Comparison of ENCODE assay signal across 9 mouse cellular contexts in the genomic region with DNA sequence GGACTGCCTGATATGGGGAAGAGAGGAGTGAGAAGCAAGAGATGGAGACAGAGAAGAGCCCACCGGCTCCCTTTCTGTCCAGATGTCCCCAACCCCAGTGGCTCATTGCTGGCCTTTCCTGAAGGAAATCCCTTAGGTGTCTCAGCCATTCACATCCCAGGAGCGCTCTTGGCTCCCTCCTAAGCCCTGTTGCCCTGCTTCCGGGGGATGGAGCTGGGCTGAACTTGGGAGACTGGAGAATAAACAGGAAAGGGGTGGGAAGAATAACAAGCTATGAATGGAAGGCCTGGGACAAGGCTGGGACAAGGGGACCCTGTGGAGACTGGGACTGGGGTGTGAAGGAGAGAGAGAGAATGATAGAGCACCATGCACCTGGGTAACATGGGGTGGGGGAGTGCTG. TPM values are rescaled to one million over a fixed set of nuclear protein-coding genes. Genes with fewer than 3 reads are reported as not detected.
A peak's percentile ranks its signal among the peaks of the same experiment; 100 is the strongest.
DNase-seq lines count a peak whose midpoint lies in the region; ATAC-seq and TF ChIP-seq lines count a peak whose summit lies in the region.
"Had no signal": no experiment of that assay in that cellular context is flagged by ENCODE, and none has a peak within 500 bp of the region (broad histone marks: within the 10 kb centered on the region; RNA-seq: fewer than 3 reads in every experiment).

No protein-coding gene starts in this region.

- no peaks in the 10 kb centered on the region for H3K27me3 ChIP-seq in testis, adult 2 months (ENCODE audit: control insufficient read depth, insufficient read depth, low read length)
- 0 out of 2 replicates have a peak, but pooled peaks cover 13% of the 10 kb centered on the region for H3K27me3 ChIP-seq in hindbrain, embryonic 12.5 days
- H3K27me3 ChIP-seq in limb, embryonic 14.5 days (ENCODE audit: control insufficient read depth, insufficient read depth, low read length), result no peaks in the 10 kb centered on the region
- H3K27me3 ChIP-seq in stomach, embryonic 16.5 days (ENCODE audit: control insufficient read depth, insufficient read depth, low read length), result no peaks in the 10 kb centered on the region

- 51% methylated on average over 3 of the region's 3 CpGs for WGBS in hindbrain, embryonic 12.5 days
- WGBS in limb, embryonic 14.5 days, result 36% methylated on average over 3 of the region's 3 CpGs
- WGBS in stomach, embryonic 16.5 days, result 34% methylated on average over 3 of the region's 3 CpGs

- H3K9ac ChIP-seq in hindbrain, embryonic 12.5 days, result peak overlapping the region; percentile 8; the same call in 1 of the 2 replicates
- H3K9ac ChIP-seq in limb, embryonic 14.5 days (ENCODE audit: low read depth, low read length, severe bottlenecking), result 0 out of 2 replicates have a peak overlapping the region, but pooled peaks have one; percentile 22
- peak overlapping the region; percentile 46; the same call in 1 of the 2 replicates for H3K9ac ChIP-seq in stomach, embryonic 16.5 days (ENCODE audit: low read length)
- H3K9ac ChIP-seq: liver, embryonic 14.5 days had no signal

- no peaks in the 10 kb centered on the region for H3K9me3 ChIP-seq in hindbrain, embryonic 12.5 days (replicated peaks)
- H3K9me3 ChIP-seq in limb, embryonic 14.5 days (ENCODE audit: control insufficient read depth, low read length), result no peaks in the 10 kb centered on the region
- H3K9me3 ChIP-seq in stomach, embryonic 16.5 days (replicated peaks; ENCODE audit: control insufficient read depth, low read length), result no peaks in the 10 kb centered on the region

- peak overlapping the region; percentile 17; the same call in 1 of the 2 replicates for H3K4me2 ChIP-seq in hindbrain, embryonic 12.5 days (replicated peaks)
- no peak overlapping the region for H3K4me2 ChIP-seq in limb, embryonic 14.5 days (replicated peaks; ENCODE audit: low read depth, low read length, severe bottlenecking)
- H3K4me2 ChIP-seq in stomach, embryonic 16.5 days (ENCODE audit: low read depth, low read length), result peak overlapping the region; percentile 22

- no peaks in the 10 kb centered on the region for H3K36me3 ChIP-seq in testis, adult 2 months (ENCODE audit: control insufficient read depth, insufficient read depth, low read length)
- no peaks in the 10 kb centered on the region for H3K36me3 ChIP-seq in hindbrain, embryonic 12.5 days
- no peaks in the 10 kb centered on the region for H3K36me3 ChIP-seq in limb, embryonic 14.5 days (ENCODE audit: control insufficient read depth, insufficient read depth, low read length)
- H3K36me3 ChIP-seq in stomach, embryonic 16.5 days (ENCODE audit: control insufficient read depth, insufficient read depth, low read length), result no peaks in the 10 kb centered on the region

- ATAC-seq in hindbrain, embryonic 12.5 days (ENCODE audit: low FRiP score), result no peak
- ATAC-seq in limb, embryonic 14.5 days (ENCODE audit: low FRiP score, low read depth), result no peak
- no peak for ATAC-seq in stomach, embryonic 16.5 days (ENCODE audit: insufficient read depth, low FRiP score)

- DNase-seq in testis, postnatal 10 days (ENCODE audit: low spot score), result no peak
- no peak for DNase-seq in limb, embryonic 14.5 days (ENCODE audit: low spot score)
- DNase-seq in spleen, adult 18-20 months, result no peak
- DNase-seq in frontal cortex, postnatal 25 days (ENCODE audit: low spot score in 2 of 2), result no peak
- DNase-seq in gastrocnemius, postnatal 10 days, result no peak

- TF ChIP-seq POLR2A in testis, adult 2 months (IDR thresholded peaks at IDR 0.05; ENCODE audit: control insufficient read depth, low read depth, low read length), result no peak
- no peak for TF ChIP-seq POLR2A in limb, embryonic 14.5 days (IDR thresholded peaks at IDR 0.05; ENCODE audit: borderline replicate concordance, extremely low read depth, insufficient read depth, insufficient read length)

- H3K27ac ChIP-seq in testis, adult 2 months (ENCODE audit: control insufficient read depth, insufficient read depth, low read depth, low read length), result peak overlapping the region; percentile 23
- H3K27ac ChIP-seq in hindbrain, embryonic 12.5 days, result no peak overlapping the region; the same call in 1 of the 2 replicates
- H3K27ac ChIP-seq in limb, embryonic 14.5 days (replicated peaks; ENCODE audit: low read depth, low read length), result 0 out of 2 replicates have a peak overlapping the region, but pooled peaks have one; percentile 7
- peak overlapping the region; percentile 71 for H3K27ac ChIP-seq in stomach, embryonic 16.5 days (ENCODE audit: low read length)
- H3K27ac ChIP-seq: liver, embryonic 14.5 days had no signal

- no peak for TF ChIP-seq CTCF in testis, adult 2 months (IDR thresholded peaks at IDR 0.05; ENCODE audit: control insufficient read depth, insufficient read depth, insufficient replicate concordance, low read depth, low read length)

- no peak overlapping the region for H3K4me3 ChIP-seq in testis, adult 2 months (ENCODE audit: control insufficient read depth, low read depth, low read length)
- no peak overlapping the region for H3K4me3 ChIP-seq in hindbrain, embryonic 12.5 days
- no peak overlapping the region for H3K4me3 ChIP-seq in limb, embryonic 14.5 days (replicated peaks; ENCODE audit: low read length)
- peak overlapping the region; percentile 14 for H3K4me3 ChIP-seq in stomach, embryonic 16.5 days (replicated peaks; ENCODE audit: low read length)

- peaks cover 7% of the 10 kb centered on the region for H3K4me1 ChIP-seq in testis, adult 2 months (ENCODE audit: control insufficient read depth, insufficient read depth, low read length)
- H3K4me1 ChIP-seq in hindbrain, embryonic 12.5 days, result peaks cover 14% of the 10 kb centered on the region
- peaks cover 8% of the 10 kb centered on the region for H3K4me1 ChIP-seq in limb, embryonic 14.5 days (ENCODE audit: control insufficient read depth, insufficient read depth, low read length)
- H3K4me1 ChIP-seq in stomach, embryonic 16.5 days (ENCODE audit: control insufficient read depth, insufficient read depth, low read length), result peaks cover 10% of the 10 kb centered on the region

RNA-seq across cellular contexts. Expression of a gene that starts 0.7 kb away (rescaled TPM):
- 7.2 and 12.3 TPM in 2 replicates for polyA plus RNA-seq in testis, adult 2 months (2012; rRNA removed)
- polyA plus RNA-seq in hindbrain, embryonic 12.5 days (2016; fragmentation: Nextera tagmentation; extraction: Ambion mirVana), result 8.9 and 13.1 TPM in 2 replicates
- 9.6 and 13.3 TPM in 2 replicates for polyA plus RNA-seq in limb, embryonic 14.5 days (2012; rRNA removed)
- 4.3 and 5.7 TPM in 2 replicates for polyA plus RNA-seq in limb, embryonic 14.5 days (2014; fragmentation: Nextera tagmentation; extraction: Ambion mirVana)
- 4.7 and 4.9 TPM in 2 replicates for polyA plus RNA-seq in stomach, embryonic 16.5 days (2015; fragmentation: Nextera tagmentation; extraction: Ambion mirVana)
- 10 to 100 TPM; 14.4 to 22.2 TPM for total RNA-seq in gastrocnemius, postnatal 10 days (2021)

RNA-seq across cellular contexts. Expression of a gene that starts 24.8 kb away (rescaled TPM):
- polyA plus RNA-seq in testis, adult 2 months (2012; rRNA removed), result 1.7 and 1.9 TPM in 2 replicates
- 3.5 and 4.3 TPM in 2 replicates for polyA plus RNA-seq in hindbrain, embryonic 12.5 days (2016; fragmentation: Nextera tagmentation; extraction: Ambion mirVana)
- 3.7 and 4.0 TPM in 2 replicates for polyA plus RNA-seq in limb, embryonic 14.5 days (2012; rRNA removed)
- polyA plus RNA-seq in limb, embryonic 14.5 days (2014; fragmentation: Nextera tagmentation; extraction: Ambion mirVana), result 7.6 and 7.9 TPM in 2 replicates
- 9.3 and 10.4 TPM in 2 replicates for polyA plus RNA-seq in stomach, embryonic 16.5 days (2015; fragmentation: Nextera tagmentation; extraction: Ambion mirVana)
- total RNA-seq in gastrocnemius, postnatal 10 days (2021), result 1 to 10 TPM; 3.2 to 5.0 TPM

RNA-seq across cellular contexts. Expression of a gene that starts 26.3 kb away (rescaled TPM):
- polyA plus RNA-seq in testis, adult 2 months (2012; rRNA removed), result 9.6 and 11.2 TPM in 2 replicates
- polyA plus RNA-seq in hindbrain, embryonic 12.5 days (2016; fragmentation: Nextera tagmentation; extraction: Ambion mirVana), result 17.9 and 18.7 TPM in 2 replicates
- 141 and 149 TPM in 2 replicates for polyA plus RNA-seq in limb, embryonic 14.5 days (2012; rRNA removed)
- polyA plus RNA-seq in limb, embryonic 14.5 days (2014; fragmentation: Nextera tagmentation; extraction: Ambion mirVana), result 13.5 and 17.0 TPM in 2 replicates
- 6.8 and 8.4 TPM in 2 replicates for polyA plus RNA-seq in stomach, embryonic 16.5 days (2015; fragmentation: Nextera tagmentation; extraction: Ambion mirVana)
- 10 to 100 TPM; 24.2 to 30.9 TPM for total RNA-seq in gastrocnemius, postnatal 10 days (2021)

RNA-seq across cellular contexts. Expression of a gene that starts 32.9 kb away (rescaled TPM):
- polyA plus RNA-seq in testis, adult 2 months (2012; rRNA removed), result 0.43 and 0.66 TPM in 2 replicates
- polyA plus RNA-seq in hindbrain, embryonic 12.5 days (2016; fragmentation: Nextera tagmentation; extraction: Ambion mirVana), result 1.9 and 2.9 TPM in 2 replicates
- 12.2 and 13.2 TPM in 2 replicates for polyA plus RNA-seq in limb, embryonic 14.5 days (2012; rRNA removed)
- 2.1 and 2.9 TPM in 2 replicates for polyA plus RNA-seq in limb, embryonic 14.5 days (2014; fragmentation: Nextera tagmentation; extraction: Ambion mirVana)
- 2.7 and 3.0 TPM in 2 replicates for polyA plus RNA-seq in stomach, embryonic 16.5 days (2015; fragmentation: Nextera tagmentation; extraction: Ambion mirVana)
- total RNA-seq in gastrocnemius, postnatal 10 days (2021), result 1 to 10 TPM; 1.1 to 1.4 TPM

RNA-seq across cellular contexts. Expression of a gene that starts 38.7 kb away (rescaled TPM):
- 56.6 and 63.4 TPM in 2 replicates for polyA plus RNA-seq in testis, adult 2 months (2012; rRNA removed)
- 214 and 228 TPM in 2 replicates for polyA plus RNA-seq in hindbrain, embryonic 12.5 days (2016; fragmentation: Nextera tagmentation; extraction: Ambion mirVana)
- polyA plus RNA-seq in limb, embryonic 14.5 days (2012; rRNA removed), result 103 and 112 TPM in 2 replicates
- polyA plus RNA-seq in limb, embryonic 14.5 days (2014; fragmentation: Nextera tagmentation; extraction: Ambion mirVana), result 79.5 and 83.6 TPM in 2 replicates
- polyA plus RNA-seq in stomach, embryonic 16.5 days (2015; fragmentation: Nextera tagmentation; extraction: Ambion mirVana), result 129 and 141 TPM in 2 replicates
- total RNA-seq in gastrocnemius, postnatal 10 days (2021), result 10 to 100 TPM; 19.8 to 21.8 TPM
